Mouse (Mus musculus): ENCODE data around the gene Nisch.
A peak's percentile ranks its signal among the peaks of the same experiment; 100 is the strongest.

The Nisch gene

GRCm38 (mm10) chr14:31215157-31216002, 1.4 kb downstream of the Nisch start:
- peak; percentile 83 for DNase-seq

DNA sequence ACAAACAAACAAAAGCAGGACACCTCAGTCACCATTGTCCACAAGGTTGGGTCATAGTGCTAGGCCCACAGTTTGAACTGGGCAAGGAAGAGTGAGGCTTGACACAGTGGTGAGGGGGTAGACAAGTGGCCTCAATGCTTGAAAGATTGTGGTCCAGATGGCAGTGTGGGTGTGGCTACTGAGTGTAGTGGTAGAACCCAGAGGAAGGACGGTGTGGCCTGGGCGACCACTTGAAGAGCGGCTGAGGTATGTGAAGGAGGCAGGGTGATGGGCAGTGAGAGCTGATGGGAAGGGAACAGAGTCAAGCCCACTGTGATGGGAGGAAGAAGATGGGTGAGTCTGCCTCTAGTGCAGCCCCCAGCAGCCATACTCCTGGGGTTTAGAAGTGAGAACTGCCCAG, 2.1 kb downstream of the Nisch start:
- DNase-seq, result no peak

DNA sequence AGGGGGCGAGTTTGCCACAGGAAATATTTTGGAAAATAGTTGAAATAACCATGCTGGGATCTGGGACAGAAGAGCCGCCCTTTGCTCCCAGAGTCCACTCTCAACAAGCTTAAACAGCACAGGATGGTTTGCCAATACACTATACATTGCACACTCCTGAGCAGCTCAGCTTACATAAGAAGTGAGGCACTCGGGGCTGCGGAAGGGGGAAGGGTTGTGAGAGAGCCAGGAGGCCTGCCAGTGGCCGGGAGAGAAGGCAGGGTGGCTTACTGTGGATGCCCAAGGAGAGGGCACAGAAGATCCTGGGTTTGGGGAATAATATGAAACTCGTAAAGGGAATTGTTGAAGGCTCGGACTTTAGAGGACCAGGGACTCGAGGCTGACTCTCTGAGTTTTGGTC, 2.9 kb downstream of the Nisch start:
- DNase-seq, result no peak

GRCm38 (mm10) chr14:31212499-31212898, 4.2 kb downstream of the Nisch start:
- no peak for DNase-seq

DNA sequence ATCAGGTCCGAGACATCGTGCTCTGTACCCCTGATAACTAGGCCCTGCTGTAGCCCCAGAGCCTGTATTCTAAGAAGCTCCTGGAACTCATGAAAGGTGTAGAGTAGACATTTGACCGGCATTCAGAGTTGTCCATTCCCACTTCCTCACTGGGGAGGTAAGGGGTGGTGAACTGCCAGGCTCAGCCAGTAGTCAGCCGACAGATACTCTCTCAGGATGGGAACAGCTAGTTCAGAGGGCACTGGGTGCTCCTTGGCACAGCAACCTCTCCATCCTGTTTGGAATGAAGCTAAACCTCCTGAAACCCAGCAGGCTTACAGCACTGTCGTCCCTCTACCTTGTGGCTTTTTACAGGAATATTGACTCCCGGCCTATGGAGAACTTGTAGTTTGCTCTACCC, 4.9 kb downstream of the Nisch start:
- no peak for DNase-seq

GRCm38 (mm10) chr14:31209133-31209557, 7.6 kb downstream of the Nisch start:
- DNase-seq, result no peak

GRCm38 (mm10) chr14:31208084-31208483, 8.7 kb downstream of the Nisch start, which contains the start of gene Tnnc1:
Gene Tnnc1 (plus strand): TSS chr14:31208312.
- no peak for DNase-seq

DNA sequence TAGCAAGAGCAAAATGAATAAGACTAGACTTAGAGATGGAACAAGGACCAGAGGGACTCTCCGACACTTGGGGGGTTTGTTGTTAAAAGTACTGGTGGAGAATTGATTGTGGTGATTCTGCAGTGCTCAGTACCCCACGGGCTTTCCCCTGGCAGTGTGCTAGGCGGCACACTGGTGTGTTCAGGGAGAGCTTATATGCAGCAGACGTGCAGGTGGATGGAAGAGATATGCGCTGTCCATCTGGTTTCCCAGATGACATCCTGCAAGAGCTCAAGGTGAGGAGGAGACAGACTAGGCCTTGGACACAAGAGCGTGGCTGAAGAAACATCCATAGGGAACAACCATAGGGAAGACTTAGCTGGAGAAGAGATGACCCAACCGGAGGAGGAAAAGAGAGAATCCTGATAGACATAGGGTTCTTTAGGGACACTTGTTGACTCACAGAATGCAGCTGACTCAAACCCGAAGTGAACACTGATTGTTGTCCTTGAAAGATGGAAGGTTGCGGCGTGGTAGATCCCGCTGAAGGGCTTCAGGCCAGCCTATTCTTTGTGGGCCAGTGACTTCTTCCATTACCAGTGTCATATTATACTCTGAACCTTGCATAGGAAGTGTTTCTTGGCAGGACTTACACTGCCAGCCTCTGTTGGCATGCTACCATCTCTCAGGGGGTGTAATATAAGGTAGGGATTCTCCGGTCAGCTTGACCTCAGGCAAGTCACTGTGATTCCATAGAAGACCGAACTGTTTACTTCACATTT, 9.5 kb downstream of the Nisch start:
- DNase-seq, result peak; percentile 23

- peak; percentile 97 for DNase-seq
Measured at GRCm38 (mm10) chr14:31206472-31206981, 10.2 kb downstream of the Nisch start.

GRCm38 (mm10) chr14:31205562-31206467, 10.9 kb downstream of the Nisch start:
- peak; percentile 59 for DNase-seq

- no peak for DNase-seq
Measured at GRCm38 (mm10) chr14:31205244-31205561, 11.5 kb downstream of the Nisch start.

DNA sequence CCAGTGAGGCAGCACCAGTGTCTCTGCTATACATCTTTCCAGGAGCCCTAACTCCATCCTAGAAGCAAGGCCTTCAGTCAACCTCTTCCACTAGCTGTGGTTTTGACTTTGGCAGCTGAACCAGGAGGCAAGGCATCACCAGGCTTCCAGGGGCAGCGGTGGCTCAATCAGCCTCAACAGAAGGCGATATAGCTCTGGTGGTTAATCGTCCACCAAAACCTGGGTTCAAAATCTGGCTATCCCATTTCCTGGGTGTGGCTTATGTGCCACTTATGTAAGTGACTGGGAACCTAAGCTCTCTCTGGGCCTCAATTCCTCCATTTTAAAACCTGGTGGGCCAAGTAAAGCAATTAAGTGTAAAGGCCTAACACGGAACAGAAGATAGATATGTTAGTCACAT, 11.9 kb downstream of the Nisch start:
- DNase-seq, result no peak

GRCm38 (mm10) chr14:31200038-31200437, 16.7 kb downstream of the Nisch start:
- DNase-seq, result no peak

GRCm38 (mm10) chr14:31199599-31199998, 17.1 kb downstream of the Nisch start:
- DNase-seq, result no peak

DNA sequence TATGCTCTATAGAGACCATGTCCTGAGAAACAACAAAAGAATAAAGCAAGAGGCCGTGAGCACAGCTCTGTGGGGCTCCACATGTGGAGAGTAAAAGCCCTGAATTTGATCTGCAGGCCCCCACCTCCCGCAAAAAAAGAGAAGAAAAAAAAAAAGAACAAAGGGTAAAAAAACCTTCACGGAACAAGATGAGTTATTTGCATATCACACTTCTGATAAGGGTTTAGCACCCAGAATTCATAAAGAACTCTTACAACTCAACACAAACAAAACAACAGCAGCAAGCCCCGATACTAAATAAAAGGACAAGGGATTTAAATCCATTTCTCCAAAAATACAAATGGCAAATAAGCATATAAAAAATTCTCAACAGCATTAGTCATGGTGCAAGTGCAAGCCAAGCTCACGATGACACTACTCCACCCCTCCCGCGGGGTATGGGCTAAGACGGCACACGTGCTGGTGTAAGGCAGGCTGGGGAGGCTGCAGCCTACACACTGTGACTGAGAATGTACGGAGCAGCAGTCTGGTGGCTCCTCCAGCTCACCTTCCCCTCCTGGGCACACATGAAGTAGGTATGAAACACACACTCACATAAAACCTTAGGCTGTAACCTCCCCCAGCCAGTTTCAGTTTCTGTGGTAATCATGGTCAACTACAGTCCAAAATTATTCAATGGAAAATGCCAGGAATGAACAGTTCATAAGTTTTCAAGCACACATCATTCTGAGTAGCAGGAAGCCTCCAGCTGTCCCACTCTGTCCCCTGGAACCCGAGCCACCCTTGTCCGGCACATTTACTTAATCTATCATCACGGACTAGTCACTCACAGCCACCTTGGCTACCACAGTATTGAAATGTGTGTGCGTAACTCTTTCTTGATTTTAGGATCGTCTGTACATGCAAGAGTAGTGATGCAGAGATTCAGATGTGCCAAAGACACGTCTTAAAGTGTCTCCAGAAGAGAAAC, 18.9 kb downstream of the Nisch start:
- peak; percentile 42 for DNase-seq

- peak; percentile 55 for DNase-seq
Measured at GRCm38 (mm10) chr14:31195968-31196367, 20.8 kb downstream of the Nisch start.

- no peak for DNase-seq
Measured at GRCm38 (mm10) chr14:31195521-31195920, 21.2 kb downstream of the Nisch start.

DNA sequence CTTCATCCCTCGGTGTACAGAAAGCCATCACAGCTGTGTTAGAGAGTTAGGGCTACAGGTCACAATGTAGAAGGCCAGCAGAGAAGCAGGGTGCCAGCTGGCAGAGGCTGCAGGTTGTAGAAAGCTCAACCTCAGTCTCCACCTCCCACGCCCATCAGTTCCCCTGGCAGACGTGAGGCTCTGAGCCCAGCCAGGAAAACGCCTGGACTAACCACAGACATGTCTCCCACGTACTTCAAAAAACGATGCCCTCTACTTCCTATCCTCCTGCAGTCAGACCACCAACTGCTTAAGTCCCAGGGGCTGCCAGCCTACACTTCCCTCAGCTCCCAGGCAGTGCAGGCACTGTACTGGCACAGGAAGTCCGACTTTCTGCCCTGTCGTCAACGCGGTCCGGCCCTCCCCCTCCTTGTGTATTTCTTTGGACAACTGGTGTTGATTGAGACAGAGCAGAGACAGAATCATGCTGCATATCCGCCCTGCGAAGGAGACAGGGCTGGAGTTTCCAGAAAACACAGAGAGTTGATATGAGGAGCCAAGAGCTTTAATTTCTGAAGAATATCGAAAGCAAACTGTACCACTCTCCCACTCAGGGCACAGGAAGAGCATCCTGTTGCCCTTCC, 21.7 kb downstream of the Nisch start:
- peak; percentile 80 for DNase-seq

GRCm38 (mm10) chr14:31194441-31194840, 22.3 kb downstream of the Nisch start:
- no peak for DNase-seq

GRCm38 (mm10) chr14:31193791-31194190, 23.0 kb downstream of the Nisch start:
- DNase-seq, result no peak

DNA sequence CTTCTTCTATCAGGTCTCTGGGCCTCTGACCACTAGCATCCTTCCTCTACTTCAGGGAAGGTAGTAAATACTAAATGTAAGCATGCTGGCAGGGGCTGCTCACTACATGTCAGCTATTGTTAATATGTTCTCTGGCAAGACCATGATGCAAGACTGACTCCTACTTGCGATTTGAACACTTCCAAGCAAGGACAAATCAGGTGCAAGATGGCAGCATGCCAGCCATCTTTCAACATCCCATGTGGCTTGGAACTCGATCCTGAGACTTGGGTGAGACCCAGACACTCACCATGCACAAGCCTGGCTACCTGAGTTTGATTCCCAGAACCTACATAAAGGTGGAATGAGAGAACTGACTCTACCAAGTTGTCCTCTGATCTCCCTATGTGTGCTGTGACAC, 24.8 kb downstream of the Nisch start:
- DNase-seq, result peak; percentile 50

All from lung, postnatal 14 days (tissue).